Mouse (Mus musculus) liver, embryonic 11.5 days (tissue): Measurements from ENCODE around the gene Rab40c. TPM values are rescaled to one million over a fixed set of nuclear protein-coding genes. Genes with fewer than 3 reads are reported as not detected.

Source experiments
- ATAC-seq: fragments of 200-750 bp; cut with Nextera tagmentation; replicated peaks from 2 replicates; pipeline ENCODE4 v1.8.0; 2017; ENCODE audit warnings: moderate number of reproducible peaks, mild to moderate bottlenecking, moderate TSS enrichment, moderate library complexity; ENCODE audit not compliant: low FRiP score
- DNase-seq: peaks from one replicate; pipeline ENCODE4 v3.0.0-alpha.2; 2017; ENCODE audit warnings: low spot score
- H3K27ac ChIP-seq: fragments of 300-500 bp; sonication (generic); 2 replicates; pipeline ENCODE4 v1.5.1; 2014; ENCODE audit warnings: mild to moderate bottlenecking, low read depth, low read length, control low read depth
- H3K27me3 ChIP-seq: fragments of 300-500 bp; sonication (generic); replicated peaks from 2 replicates; pipeline ENCODE4 v1.6.1; 2014; ENCODE audit warnings: low read length, mixed read lengths; ENCODE audit not compliant: control insufficient read depth, insufficient read depth
- H3K36me3 ChIP-seq: fragments of 300-500 bp; sonication (generic); 2 replicates; pipeline ENCODE4 v1.6.1; 2014; ENCODE audit warnings: mild to moderate bottlenecking, low read length, moderate library complexity, mixed read lengths; ENCODE audit not compliant: control insufficient read depth, insufficient read depth
- H3K4me1 ChIP-seq: fragments of 300-500 bp; sonication (generic); replicated peaks from 2 replicates; pipeline ENCODE4 v1.6.1; 2014; ENCODE audit warnings: low read length, mixed read lengths; ENCODE audit not compliant: control insufficient read depth, insufficient read depth
- H3K4me2 ChIP-seq: fragments of 300-500 bp; sonication (generic); 2 replicates; pipeline ENCODE4 v1.6.1; 2014; ENCODE audit warnings: mild to moderate bottlenecking, control low read depth, moderate library complexity
- H3K4me3 ChIP-seq: fragments of 300-500 bp; sonication (generic); 2 replicates; pipeline ENCODE4 v1.5.1; 2014; ENCODE audit warnings: low read depth, low read length, control low read depth
- H3K9ac ChIP-seq: fragments of 300-500 bp; sonication (generic); 2 replicates; pipeline ENCODE4 v1.6.1; 2014; ENCODE audit warnings: low read depth, low read length, control low read depth
- H3K9me3 ChIP-seq: fragments of 300-500 bp; sonication (generic); 2 replicates; pipeline ENCODE4 v1.6.1; 2016; ENCODE audit warnings: low read length, inconsistent platforms, mixed read lengths; ENCODE audit not compliant: control insufficient read depth
- WGBS: fragments of 180-500 bp; shearing (Covaris S2); extraction: QIAGEN DNeasy Blood & Tissue Kit; methylation state at CpG from one replicate; pipeline ENCODE4 v1.1.7; 2014; 5-methylcytosine and 5-hydroxymethylcytosine counted together
- polyA plus RNA-seq: library from polyadenylated mRNA; unstranded; fragments of >200 nt; fragmentation: Nextera tagmentation; extraction: Ambion mirVana; gene quantifications from 2 replicates; pipeline ENCODE4 v1.2.1, GENCODE M21; 2014

The Rab40c gene
- polyA plus RNA-seq, 1 experiment from 2014 or later, result 10.7 TPM

GRCm38 (mm10) chr17:25837076-25837410 is 82.5 kb downstream of the Rab40c start, which contains the start of gene Rhbdl1:
Rhbdl1 (minus strand) TSS chr17:25837295.
- H3K4me2 ChIP-seq, result peak within 1 kb of the TSS; percentile 77
- peaks cover 37% of the 10 kb centered on the region for H3K36me3 ChIP-seq
- H3K4me3 ChIP-seq, result peak within 1 kb of the TSS; percentile 40
- no peaks in the 10 kb centered on the region for H3K9me3 ChIP-seq
- H3K27ac ChIP-seq, result peak within 1 kb of the TSS; percentile 8; the same call in 1 of the 2 replicates
- H3K27me3 ChIP-seq, result no peaks in the 10 kb centered on the region
- peaks cover 39% of the 10 kb centered on the region for H3K4me1 ChIP-seq
- no peak for ATAC-seq
- H3K9ac ChIP-seq, result peak within 1 kb of the TSS; percentile 58
- 7% methylated on average over 29 of the region's 29 CpGs for WGBS
- peak; percentile 71 for DNase-seq

GRCm38 (mm10) chr17:25836397-25837075 is 83.0 kb downstream of the Rab40c start:
- H3K9me3 ChIP-seq, result no peaks in the 10 kb centered on the region
- peak overlapping the region; percentile 8; the same call in 1 of the 2 replicates for H3K27ac ChIP-seq
- peak overlapping the region; percentile 77 for H3K4me2 ChIP-seq
- no peak for ATAC-seq
- 24% methylated on average over 23 of the region's 23 CpGs for WGBS
- peaks cover 44% of the 10 kb centered on the region for H3K4me1 ChIP-seq
- H3K9ac ChIP-seq, result peak overlapping the region; percentile 58
- no peak for DNase-seq
- H3K4me3 ChIP-seq, result peak overlapping the region; percentile 40
- H3K27me3 ChIP-seq, result no peaks in the 10 kb centered on the region
- peaks cover 36% of the 10 kb centered on the region for H3K36me3 ChIP-seq

- no peak for DNase-seq
- H3K4me3 ChIP-seq, result no peak overlapping the region; the same call in 1 of the 2 replicates
- H3K4me2 ChIP-seq, result no peak overlapping the region; the same call in none of the 2 replicates
These were observed 83.7 kb downstream of the Rab40c start for GRCm38 (mm10) chr17:25835816-25836215.

GRCm38 (mm10) chr17:25835301-25835700 is 84.2 kb downstream of the Rab40c start:
- WGBS, result 92% methylated on average over 7 of the region's 7 CpGs
- no peaks in the 10 kb centered on the region for H3K27me3 ChIP-seq
- peaks cover 36% of the 10 kb centered on the region for H3K36me3 ChIP-seq
- peaks cover 54% of the 10 kb centered on the region for H3K4me1 ChIP-seq
- H3K9me3 ChIP-seq, result no peaks in the 10 kb centered on the region
- ATAC-seq, result no peak
- H3K27ac ChIP-seq, result no peak overlapping the region
- H3K4me2 ChIP-seq, result peak overlapping the region; percentile 99; the same call in 1 of the 2 replicates
- H3K4me3 ChIP-seq, result no peak overlapping the region
- no peak for DNase-seq
- H3K9ac ChIP-seq, result no peak overlapping the region

More at GRCm38 (mm10) chr17:25835816-25836215, 83.7 kb downstream of the Rab40c start:
- ATAC-seq, result no peak
- Histone ChIP-seq H3K9ac (no peak overlapping the region), H3K9me3 (no peaks in the 10 kb centered on the region), H3K27me3 (no peaks in the 10 kb centered on the region), H3K36me3 (peaks cover 36% of the 10 kb centered on the region), H3K27ac (no peak overlapping the region), H3K4me1 (peaks cover 51% of the 10 kb centered on the region)
- WGBS, result 93% methylated on average over 16 of the region's 16 CpGs

- H3K27me3 ChIP-seq, result no peaks in the 10 kb centered on the region
- 91% methylated on average over 12 of the region's 12 CpGs for WGBS
- H3K27ac ChIP-seq, result no peak overlapping the region
- peak overlapping the region; percentile 99 for H3K4me2 ChIP-seq
- peaks cover 38% of the 10 kb centered on the region for H3K36me3 ChIP-seq
- H3K4me1 ChIP-seq, result peaks cover 60% of the 10 kb centered on the region
- no peaks in the 10 kb centered on the region for H3K9me3 ChIP-seq
- H3K4me3 ChIP-seq, result peak overlapping the region; percentile 85
- peak overlapping the region; percentile 88 for H3K9ac ChIP-seq
- ATAC-seq (no peak), DNase-seq (no peak)
These were observed 84.8 kb downstream of the Rab40c start for GRCm38 (mm10) chr17:25834595-25835222.

- Histone ChIP-seq H3K27ac (peak overlapping the region; percentile 97), H3K4me3 (peak overlapping the region; percentile 85), H3K4me2 (peak overlapping the region; percentile 99), H3K27me3 (no peaks in the 10 kb centered on the region), H3K36me3 (peaks cover 33% of the 10 kb centered on the region), H3K4me1 (peaks cover 61% of the 10 kb centered on the region), H3K9me3 (no peaks in the 10 kb centered on the region), H3K9ac (peak overlapping the region; percentile 88)
- DNase-seq (no peak), ATAC-seq (no peak)
- 42% methylated on average over 6 of the region's 6 CpGs for WGBS
These were observed 85.4 kb downstream of the Rab40c start for GRCm38 (mm10) chr17:25833961-25834594.

GRCm38 (mm10) chr17:25833291-25833663 is 86.2 kb downstream of the Rab40c start, which contains the start of gene Stub1:
Stub1 (minus strand) TSS chr17:25833404.
- under 1% methylated on average over 24 of the region's 24 CpGs for WGBS
- Histone ChIP-seq H3K9ac (peak within 1 kb of the TSS; percentile 88), H3K27me3 (no peaks in the 10 kb centered on the region), H3K27ac (peak within 1 kb of the TSS; percentile 97), H3K4me3 (peak within 1 kb of the TSS; percentile 85), H3K9me3 (no peaks in the 10 kb centered on the region), H3K4me1 (peaks cover 64% of the 10 kb centered on the region), H3K4me2 (peak within 1 kb of the TSS; percentile 99), H3K36me3 (peaks cover 32% of the 10 kb centered on the region)
- no peak for DNase-seq
- ATAC-seq, result peak; percentile 50

- H3K4me1 ChIP-seq, result peaks cover 62% of the 10 kb centered on the region
- peaks cover 35% of the 10 kb centered on the region for H3K36me3 ChIP-seq
- ATAC-seq, result peak; percentile 90
These were observed 86.9 kb downstream of the Rab40c start for GRCm38 (mm10) chr17:25832436-25833290.

More at GRCm38 (mm10) chr17:25832436-25833290, 86.9 kb downstream of the Rab40c start:
- WGBS, result under 1% methylated on average over 77 of the region's 77 CpGs
- Histone ChIP-seq H3K4me3 (peak overlapping the region; percentile 85), H3K27ac (peak overlapping the region; percentile 97), H3K9ac (peak overlapping the region; percentile 88), H3K9me3 (no peaks in the 10 kb centered on the region), H3K27me3 (no peaks in the 10 kb centered on the region), H3K4me2 (peak overlapping the region; percentile 99)
- DNase-seq, result peak; percentile 99
